Comparison of ENCODE assay signal across 16 mouse cellular contexts in the genomic region with DNA sequence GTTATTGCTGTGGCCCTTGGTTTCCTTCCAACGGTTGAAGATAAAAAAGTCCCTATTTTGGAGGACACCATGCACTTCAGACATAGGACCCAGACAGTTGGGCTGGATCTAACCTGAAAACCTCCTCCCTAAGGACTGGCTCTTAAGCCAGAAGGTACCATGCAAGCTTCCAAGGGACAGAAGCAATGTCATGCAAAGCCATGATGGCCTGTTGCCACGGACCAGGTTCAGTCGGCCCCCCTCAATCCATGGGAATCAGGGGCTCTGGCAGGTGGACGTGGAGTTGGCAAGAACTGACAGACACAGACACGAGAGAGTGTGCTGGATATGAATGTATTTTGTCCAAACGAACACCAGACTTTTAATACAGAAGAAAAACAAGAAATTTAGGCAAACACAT.
"Had no signal": no experiment of that assay in that cellular context is flagged by ENCODE, and none has a peak within 500 bp of the region (broad histone marks: within the 10 kb centered on the region; RNA-seq: fewer than 3 reads in every experiment).

No protein-coding gene starts in this region.

- H3K4me1 ChIP-seq: limb, embryonic 13.5 days; liver, embryonic 12.5 days; liver, embryonic 15.5 days; lung, embryonic 15.5 days had no signal

- H3K36me3 ChIP-seq: limb, embryonic 10.5 days; limb, embryonic 13.5 days; liver, embryonic 12.5 days; liver, embryonic 15.5 days; lung, embryonic 15.5 days; midbrain, embryonic 10.5 days had no signal

- H3K27me3 ChIP-seq: liver, embryonic 12.5 days; liver, embryonic 15.5 days; lung, embryonic 15.5 days; megakaryocyte, embryonic 14.5 days had no signal

- H3K27ac ChIP-seq: limb, embryonic 10.5 days; limb, embryonic 13.5 days; liver, embryonic 12.5 days; liver, embryonic 15.5 days; lung, embryonic 15.5 days; midbrain, embryonic 10.5 days had no signal

- ATAC-seq: liver, embryonic 12.5 days had no signal

- H3K4me2 ChIP-seq: limb, embryonic 13.5 days; liver, embryonic 12.5 days; liver, embryonic 15.5 days; lung, embryonic 15.5 days had no signal

- H3K4me3 ChIP-seq: limb, embryonic 10.5 days; limb, embryonic 13.5 days; liver, embryonic 12.5 days; liver, embryonic 15.5 days; lung, embryonic 15.5 days; megakaryocyte, embryonic 14.5 days; midbrain, embryonic 10.5 days had no signal

- DNase-seq: kidney, postnatal 10 days; kidney, postnatal 4 days; liver; lung, adult 18-20 months; lung, postnatal 10 days; lung, postnatal 36 days; midbrain, embryonic 14.5 days; thymus, adult 18-20 months; thymus, postnatal 36 days had no signal

- H3K9me3 ChIP-seq: limb, embryonic 10.5 days; limb, embryonic 13.5 days; liver, embryonic 12.5 days; liver, embryonic 15.5 days; lung, embryonic 15.5 days; megakaryocyte, embryonic 14.5 days; midbrain, embryonic 10.5 days had no signal

- H3K9ac ChIP-seq: limb, embryonic 13.5 days; liver, embryonic 12.5 days; liver, embryonic 15.5 days; lung, embryonic 15.5 days had no signal
